Mouse (Mus musculus): ENCODE data around the gene Ier5.

The Ier5 gene

DNA sequence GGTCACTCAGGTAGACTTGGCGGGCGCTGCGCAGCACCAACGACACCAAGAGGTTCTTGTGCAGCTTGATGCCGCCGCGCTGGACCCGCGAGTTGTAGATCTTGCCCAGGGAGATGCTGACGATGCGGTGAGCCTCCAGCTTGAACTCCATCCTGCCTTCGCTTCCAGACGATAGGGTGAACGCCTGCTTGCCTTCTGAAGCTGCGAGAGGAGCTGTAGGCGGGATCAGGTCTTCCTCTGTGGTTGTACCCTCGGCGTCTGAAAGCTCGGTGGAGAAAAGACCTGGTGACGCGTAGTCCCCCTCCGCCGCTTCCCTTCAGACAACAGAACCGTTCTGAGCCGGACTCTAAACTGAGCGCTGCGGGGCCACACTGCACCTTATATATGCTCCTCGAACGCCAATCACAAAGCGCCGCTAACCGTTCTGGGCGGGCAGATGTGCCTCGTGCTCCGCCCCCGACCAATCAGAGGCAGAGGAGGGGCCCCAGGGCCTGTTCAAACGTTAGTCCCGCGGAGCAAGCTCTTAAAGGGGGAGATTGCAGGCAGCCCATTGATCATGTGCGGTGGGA lies at the start of gene Ier5:
Gene Ier5 (minus strand): TSS at position 357 of the 569 bp plus-strand sequence.
- DNase-seq = peak; percentile 95 to 97

DNA sequence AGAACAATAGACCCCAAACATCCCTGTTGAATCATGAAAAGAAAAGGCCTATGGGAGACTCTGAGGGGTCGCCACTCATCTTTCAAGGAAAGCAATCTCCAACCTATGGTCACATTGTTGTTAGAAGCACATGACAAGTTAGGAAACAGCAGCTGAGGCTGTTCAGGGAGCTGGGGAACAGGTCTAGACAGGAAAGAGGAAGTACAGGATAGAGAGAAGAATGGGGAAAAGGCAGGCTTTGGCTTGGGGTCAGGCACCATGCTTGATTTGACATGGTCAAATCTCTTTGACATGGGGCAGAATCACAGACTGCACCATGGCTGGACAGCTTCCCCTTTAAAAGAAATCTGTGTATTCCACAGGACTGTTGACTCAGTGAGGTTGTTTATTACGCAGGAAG lies 47.8 kb upstream of the Ier5 start:
- DNase-seq = no peak

DNA sequence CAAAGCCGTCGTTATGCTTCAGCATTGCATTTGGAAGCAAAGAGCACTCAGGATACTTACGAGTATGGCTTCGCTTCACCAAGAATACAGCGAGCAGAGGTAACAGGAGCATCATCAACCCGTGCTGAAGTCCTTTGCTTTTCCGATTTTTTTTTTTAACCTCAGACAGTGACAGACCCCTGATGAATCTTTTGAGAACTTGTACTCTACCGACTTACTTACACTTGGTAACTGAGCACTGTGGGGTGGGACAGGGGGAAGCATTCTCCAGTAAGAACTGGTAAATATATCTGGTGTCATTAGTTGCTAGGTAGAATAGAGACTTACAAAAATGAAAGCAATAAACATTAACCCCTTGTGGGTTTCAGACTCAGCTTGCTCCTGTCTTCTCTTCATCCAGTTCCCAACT lies 47.1 kb upstream of the Ier5 start, which contains the start of gene Mr1:
Gene Mr1 (minus strand): TSS at position 243 of the 409 bp plus-strand sequence.
- DNase-seq = peak in 1 of 2 experiments; percentile 20

DNA sequence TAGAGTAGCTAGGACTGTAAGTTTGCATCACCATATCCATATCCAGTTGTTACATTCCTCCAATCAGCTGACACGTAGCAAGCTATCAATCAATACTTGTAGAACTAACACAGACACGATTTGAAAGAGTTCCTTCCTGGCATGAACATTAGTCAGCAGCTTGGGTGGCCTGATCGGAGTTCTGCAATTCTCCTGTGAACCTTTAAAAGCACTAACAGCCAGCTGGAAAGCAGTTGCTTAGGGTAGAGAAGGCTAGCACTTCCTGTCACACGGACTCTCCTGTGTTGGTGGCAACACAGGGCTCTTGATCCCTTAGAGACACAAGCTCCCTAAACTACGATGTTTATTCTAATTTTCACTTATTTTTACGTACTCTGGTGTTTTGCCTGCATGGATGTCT lies 46.2 kb upstream of the Ier5 start:
- DNase-seq = no peak

DNA sequence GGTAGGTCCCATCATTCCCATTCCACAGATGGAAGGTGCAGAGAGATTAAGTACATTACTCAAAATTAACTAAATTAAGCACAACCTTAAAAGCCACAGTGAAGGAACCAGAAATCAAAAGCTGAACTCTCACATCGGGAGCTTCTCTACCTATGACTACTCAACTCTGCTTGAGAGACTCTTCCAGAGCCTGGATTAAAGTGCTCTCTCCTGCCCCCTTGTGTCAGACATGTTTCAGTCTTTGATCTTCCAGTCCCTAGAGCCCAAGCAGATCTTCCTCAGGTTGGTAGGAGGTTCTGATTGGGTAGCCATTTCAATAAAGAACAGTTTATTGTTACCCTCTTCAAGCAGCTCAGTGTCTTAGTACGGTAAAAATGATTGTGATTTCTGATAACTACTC lies 40.6 kb upstream of the Ier5 start:
- peak; percentile 83 to 85 for DNase-seq

DNA sequence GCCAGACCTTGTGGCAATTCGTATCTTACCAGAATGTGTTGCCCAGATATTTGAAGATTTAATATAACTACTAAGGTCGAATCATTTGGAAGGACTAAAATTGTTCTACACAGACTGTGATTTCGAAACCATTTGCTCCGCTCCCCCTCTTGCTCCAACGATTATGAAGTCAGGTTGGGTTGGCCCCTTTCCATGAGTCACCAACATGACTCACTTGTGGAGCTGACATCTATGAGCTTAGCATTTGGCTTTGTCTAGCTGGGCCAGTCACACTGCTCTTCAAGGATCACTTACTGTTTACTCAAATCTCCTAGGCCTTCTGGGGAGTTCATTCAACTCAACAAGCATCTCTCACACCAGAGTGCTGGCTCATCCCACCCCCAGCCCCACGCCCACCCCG lies 39.4 kb upstream of the Ier5 start:
- peak; percentile 16 to 37 for DNase-seq

DNA sequence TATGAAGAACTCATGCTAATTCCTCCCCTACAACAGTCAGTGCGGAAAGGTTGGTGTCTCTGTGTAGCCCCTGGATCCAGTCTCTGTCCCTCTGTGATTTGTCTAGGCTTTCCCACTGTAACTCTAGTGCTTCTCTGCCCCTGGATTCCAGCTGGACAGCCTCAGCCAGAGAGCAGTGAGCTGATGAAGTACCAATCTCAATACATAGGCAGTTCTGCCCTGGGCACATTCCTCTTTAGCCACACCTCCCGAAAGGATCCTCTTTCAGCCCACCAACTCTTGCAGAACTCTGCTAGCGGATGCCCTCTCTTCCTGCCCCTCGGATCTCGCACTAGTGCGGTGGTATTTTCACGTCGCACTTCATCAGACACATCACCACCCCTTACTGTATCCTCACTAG lies 35.4 kb upstream of the Ier5 start:
- no peak for DNase-seq

DNA sequence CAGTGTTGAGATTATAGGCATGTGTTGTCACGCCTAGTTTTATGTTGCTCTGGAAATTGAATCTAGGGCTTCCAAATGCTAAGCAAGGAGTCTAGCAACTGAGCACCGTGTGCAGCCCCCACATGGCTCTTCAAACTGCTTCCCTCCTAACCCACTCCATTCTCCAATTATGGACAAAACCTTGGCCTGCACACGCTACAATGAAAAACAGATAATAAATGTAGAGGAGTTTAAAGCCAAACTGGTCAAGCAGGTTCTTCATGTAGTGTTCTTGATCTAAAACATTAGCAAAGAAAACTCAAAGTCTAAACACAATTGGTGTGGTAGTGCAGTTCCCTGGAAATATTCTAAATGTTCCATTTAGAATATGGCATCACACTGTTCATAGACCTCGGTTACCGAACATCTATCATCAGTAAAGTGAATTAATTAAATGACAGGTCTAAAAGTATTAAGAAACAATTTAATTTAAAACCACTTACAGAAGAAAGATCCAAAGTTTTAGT lies 28.0 kb upstream of the Ier5 start:
- no peak for DNase-seq

DNA sequence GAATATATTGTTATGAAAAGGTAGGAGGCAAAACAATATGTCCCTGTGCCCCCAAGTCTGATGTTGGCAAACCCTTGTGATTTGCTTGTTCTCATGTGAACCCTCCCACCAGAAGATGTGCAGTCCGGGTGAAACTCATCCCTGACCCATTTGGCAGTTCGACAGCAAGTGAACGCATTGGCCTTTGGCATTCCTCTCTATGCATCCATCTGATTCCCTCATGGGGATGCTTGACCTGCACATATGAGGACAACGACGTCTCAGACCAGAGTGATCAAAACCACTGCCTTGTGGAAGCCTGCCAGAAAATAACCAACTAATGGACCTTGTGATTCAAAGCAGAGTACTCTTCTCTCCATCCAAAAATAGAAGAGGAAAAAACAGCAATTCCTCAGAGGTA lies 27.3 kb upstream of the Ier5 start:
- DNase-seq = no peak

DNA sequence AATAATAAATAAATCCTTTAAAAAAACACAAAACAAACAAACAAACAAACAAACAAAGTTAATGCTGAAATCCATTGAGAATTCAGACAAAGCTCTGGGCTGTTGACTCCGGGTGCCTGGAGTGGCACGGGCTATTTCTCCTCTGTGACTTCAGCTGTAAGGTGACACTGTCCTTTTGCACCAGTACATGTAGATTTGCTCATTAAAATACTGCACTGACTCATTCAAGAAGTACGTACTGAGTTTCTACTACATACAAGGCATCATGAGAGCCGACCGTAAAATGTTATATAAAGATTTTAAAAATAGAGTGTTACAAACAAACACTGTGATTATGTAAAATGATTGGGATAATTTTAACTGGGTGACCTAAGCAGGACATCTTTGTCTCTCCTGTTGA lies 25.0 kb upstream of the Ier5 start:
- no peak for DNase-seq

DNA sequence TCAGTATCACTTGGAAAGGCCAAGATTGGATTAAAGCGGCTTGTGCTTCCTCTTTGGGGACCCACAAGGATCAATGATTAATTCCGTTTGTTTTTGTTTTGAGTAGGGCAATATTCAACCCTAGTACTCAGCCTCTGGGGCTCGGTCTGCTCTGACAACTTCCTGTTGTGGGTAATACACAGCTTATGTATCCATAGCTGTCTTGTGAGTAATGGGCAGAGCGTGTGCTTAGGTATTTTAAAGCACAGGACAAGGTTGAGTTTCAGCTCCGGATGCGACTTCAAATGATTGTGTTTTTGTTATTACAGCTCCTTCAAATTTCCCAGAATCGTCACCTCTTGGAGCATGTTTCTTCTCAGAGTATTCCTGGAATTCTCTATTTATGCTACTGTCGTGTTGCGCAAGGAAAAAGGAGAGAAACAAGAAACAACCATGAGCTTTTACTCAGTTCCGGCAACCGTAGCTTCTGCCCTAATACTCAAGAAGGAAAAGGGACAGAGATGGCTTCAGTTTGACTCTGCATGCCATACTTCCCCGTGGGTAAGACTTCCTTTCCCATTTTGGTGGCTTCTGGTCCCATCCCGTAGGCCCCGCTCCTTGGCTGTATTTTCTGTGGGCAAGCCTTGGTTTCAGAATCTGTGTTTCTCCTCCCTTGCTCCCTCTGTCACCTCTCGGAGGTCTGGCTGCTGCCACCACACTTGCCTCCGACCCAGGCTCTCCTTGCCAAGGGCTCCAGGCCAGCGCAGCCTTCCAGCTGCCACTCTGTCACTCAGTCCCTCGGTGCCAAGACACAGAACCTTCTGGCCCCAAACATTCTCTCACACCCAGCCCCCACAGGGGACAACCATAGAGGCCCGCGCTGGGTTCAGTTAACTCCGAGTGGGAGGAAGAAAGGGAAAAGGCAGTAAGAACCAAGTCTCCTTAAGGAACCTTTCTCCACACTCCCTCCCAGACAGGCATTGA lies 22.8 kb upstream of the Ier5 start:
- peak; percentile 79 to 84 for DNase-seq

DNA sequence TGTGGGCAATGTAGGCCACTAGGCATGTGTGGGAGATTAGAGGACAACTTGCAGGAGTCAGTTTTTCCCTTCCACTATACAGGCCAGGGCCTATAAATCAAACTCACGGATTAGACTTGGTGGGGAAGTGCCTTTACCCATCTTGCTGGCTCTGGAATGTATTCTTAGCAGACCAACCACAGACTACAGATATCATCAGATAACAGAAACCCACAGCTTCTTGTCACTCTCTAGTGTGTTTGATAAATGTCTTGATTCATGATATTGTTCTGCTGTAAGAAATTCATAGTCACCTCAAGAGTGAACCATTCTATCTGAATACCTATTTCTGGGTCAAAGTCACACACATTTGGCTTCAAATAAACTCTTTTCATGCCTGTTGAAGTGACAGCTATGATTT lies 20.3 kb upstream of the Ier5 start:
- DNase-seq = no peak

DNA sequence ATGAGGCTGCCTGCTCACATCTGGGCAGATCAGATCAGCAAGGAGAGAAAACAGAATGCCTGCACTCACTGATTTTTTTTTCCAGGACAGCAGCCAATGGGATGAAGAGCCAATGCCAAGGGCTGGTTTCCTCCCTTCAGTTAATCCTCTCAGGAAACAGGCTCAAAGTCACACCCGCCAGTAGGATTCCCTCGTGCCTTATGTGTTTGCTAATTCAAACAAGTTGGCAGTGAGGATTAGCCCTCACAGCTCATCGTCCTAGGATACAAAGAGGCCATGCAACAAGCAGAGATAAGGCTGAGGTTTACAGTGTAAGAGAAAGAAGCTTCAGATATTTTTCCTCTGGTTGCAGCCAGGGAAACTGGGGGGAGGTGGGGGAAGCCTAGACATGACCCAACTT lies 14.5 kb upstream of the Ier5 start:
- no peak for DNase-seq

DNA sequence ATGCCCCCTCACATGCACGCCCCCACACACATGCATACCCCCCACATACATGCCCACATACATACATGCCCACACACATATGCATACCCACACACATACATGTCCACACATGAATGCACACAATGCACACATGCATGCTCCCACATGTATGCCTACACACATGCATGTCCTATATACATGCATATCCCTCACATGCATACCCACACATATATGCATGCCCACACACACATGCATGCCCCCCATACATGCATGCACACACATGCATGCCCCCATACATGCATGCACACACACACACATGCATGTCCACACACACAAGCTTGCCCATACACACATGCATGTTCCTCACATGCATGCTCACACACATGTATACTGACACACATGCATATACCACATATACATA lies 13.4 kb upstream of the Ier5 start:
- DNase-seq = no peak

DNA sequence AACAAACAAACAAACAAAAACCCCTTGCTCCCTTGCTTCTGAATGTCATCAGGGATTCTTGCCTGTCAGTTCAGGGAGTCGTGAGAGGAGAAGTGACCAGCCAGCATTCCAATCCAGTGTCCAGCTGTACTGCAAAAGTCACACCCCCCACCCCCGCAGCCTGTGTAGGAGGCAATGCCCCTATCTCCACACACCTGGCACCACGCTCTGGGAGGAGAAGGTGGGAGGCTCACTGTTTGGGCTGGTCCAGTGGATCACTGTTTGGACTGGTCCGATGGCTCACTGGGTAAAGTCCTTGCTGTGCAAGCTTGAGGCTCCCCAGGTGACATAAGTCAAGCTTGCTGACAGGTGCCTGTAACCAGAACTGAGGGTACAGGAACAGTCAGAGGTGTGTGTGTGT lies 12.7 kb upstream of the Ier5 start:
- no peak for DNase-seq

DNA sequence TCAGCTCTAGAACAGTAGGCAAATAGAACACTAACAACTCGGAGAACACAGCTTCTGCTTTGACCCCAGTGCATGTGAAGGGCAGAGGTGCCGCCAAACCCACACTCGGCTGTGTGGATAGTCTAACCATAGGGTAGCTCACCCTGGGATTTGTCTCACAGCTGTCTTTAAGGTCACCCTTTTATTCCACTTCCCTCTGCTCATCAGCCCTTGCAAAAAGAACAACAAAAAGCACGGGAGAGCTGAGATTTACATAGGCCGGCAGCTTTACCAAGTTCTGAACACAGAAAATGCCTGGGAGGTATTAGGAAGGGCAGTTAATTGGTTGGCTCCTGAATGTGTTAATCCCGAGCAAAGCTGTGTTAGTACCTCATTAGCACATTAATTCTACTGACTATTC lies 12.1 kb upstream of the Ier5 start:
- no peak for DNase-seq

DNA sequence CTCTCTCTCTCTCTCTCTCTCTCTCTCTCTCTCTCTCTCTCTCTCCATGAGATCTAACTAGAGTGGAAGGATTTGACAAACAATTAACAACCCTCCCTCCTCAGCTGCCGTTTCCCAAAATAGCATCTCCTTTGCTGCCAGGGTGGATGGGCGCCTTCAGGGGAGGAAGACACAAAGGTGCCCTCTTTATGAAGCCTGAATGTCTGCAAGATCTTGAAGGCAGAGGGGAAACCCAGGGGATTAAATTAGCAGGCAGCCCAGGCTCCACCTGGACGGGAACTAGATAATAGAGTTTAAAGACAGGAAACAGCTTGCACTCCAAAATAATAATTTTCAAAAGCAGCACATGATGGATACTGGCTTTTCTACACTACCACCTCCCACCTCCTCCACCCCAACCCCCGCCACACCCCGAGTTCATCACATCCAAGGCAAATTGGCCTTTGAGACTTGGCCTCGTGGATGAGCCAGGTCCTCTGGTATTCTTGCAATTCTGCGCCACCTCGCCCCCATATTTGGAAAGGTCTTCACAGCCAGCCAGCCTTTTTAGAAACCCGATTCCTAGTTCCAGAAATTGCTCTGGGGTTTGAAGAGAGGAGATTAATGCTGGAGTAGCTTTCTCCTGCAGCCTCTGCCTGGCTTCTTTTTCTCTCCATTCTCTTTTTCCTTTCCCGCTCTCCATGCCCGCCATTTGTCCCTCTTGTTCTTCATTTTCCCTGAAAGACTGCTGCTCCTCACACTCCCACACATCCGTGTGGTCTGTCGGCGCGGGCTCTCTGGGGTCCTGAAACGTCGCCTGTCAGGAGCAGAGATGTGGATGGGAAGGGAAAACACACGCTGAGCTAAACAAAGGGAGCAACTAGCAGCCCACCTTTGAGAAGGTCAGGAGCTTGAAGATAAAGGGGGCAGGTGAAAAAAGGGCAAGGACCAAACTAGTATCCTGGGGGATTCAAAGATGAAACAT lies 10.2 kb upstream of the Ier5 start:
- DNase-seq = no peak

DNA sequence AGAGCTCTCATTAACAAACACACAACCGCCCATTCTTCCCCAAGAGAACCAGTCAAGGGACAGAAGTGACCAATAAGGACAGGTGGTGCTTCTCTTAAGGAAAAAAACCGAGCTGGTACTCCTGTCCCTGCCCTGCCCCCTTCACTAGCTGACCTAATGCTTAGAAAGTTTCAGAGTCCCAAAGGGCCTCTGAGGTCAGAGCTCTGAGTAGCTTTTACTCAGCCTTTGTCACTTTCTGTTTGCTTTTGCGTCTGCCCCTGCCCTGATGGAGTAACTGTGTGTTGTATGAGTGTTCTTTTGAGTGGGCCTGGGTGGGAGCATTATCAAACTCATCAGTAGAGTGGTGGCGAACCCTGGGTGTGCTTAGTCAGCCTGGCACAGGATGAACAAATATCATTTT lies 9.0 kb upstream of the Ier5 start:
- no peak for DNase-seq

DNA sequence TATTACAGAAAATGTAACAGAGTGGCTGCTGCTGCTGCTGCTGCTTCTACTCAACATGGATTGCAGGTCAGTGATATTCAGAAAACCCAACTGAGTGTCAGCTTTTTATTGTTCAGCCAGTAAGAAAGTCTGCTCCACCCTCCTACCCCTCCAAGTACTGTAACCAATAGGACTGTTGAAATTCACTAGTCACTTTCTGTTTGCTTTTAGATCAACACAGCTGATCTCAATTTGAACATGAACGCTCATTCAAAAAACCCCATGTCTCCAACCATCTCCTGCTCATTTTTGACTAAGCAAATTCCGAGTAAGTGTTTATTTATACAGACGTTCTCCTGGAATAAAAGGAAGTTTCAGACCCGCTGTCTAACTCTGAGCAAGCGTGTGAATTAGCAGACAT lies 8.4 kb upstream of the Ier5 start:
- no peak for DNase-seq

DNA sequence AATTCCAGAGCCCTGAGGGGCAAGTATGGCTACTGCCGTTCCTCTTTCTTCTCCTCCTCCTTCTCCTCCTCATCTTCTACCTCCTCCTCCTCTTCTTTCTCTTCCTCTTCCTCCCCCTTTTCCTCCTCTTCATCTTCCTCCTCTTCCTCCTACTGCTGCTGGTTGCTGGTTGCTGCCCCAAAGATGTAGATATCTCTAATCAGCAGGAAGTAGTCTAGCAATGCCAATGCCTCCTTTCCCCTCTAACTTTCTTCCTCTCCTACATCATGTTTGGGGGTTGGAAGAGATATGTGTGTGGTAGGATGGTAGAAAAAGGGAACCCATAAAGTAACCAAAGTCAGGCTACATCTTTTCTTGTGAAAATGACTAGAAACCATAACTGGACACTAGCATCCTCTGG lies 6.9 kb upstream of the Ier5 start:
- DNase-seq = no peak

DNA sequence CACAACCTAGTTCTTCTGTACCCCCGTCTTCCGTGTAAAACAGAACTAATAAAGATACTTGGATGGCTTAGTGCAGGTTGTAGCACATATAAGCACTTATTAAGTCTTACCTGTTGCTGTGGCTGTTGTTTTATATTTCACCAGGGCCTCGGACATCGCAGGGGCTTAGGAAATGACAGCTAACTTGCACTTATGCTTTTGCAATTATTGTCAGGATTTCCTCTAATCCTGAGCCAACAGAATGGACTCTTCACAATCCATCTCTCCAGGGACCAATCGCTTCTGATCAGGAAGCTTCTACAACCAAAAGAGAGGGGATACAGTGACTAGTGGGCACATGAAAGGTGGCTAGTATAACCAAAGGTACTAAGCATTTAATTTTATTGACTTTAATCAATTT lies 4.6 kb upstream of the Ier5 start:
- DNase-seq = no peak

DNA sequence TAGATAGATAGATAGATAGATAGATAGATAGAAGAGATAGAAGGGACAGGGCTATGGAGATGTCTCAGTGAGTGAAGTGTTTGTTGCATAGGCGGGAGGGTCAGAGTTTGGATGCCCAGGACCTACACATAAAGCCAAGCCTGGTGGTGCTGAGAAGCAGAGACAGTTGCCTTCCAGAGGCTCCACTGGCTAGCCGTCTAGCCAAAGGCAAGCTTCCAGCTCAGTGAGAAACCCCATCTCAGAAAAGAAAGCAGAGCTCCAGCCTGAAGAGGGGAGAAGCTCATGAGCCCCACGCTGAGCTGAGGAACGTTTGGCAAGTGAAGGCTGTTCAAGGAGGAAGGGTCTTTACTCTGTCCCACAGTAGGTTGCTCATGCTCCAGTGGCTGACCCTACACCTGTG lies 3.2 kb upstream of the Ier5 start:
- no peak for DNase-seq
